Mouse (Mus musculus) liver, postnatal 0 days (tissue): ENCODE results near the gene Hpcal1.
"Not testable (repeated sequence)": the region's sequence is repeated elsewhere in the genome, so short reads cannot be mapped to it uniquely, and the experiment has no call there.

ENCODE experiments used
- CTCF ChIP-seq: sonication (generic); IDR thresholded peaks from 2 replicates; pipeline ENCODE4 v1.5.1; 2016; ENCODE audit warnings: antibody characterized with exemption, low read depth
- EP300 ChIP-seq: IDR thresholded peaks from 2 replicates; pipeline ENCODE4 v1.6.1; 2016; ENCODE audit warnings: antibody characterized with exemption, low read depth, mild to moderate bottlenecking

DNA sequence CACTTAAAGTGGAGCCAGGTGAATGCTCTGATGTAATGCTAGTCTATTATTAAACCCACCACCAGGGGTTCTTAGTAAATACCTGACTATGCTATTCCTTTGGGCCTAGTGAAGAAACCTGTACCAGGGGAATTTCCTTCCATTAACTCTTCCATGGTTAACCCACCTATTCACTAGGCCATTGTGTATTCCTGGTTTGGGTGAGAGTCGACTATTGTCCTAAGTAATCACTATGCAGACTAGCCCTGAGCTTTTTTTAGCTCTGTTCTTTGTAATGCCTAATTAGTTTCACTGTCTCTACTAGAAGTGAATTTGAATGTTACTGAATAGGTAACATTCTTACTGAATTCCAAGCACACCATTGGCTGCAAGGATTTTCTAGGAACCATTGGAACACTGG lies 144.6 kb downstream of the Hpcal1 start:
- not testable (repeated sequence) for TF ChIP-seq CTCF, EP300
